Comparison of ENCODE assay signal across 8 mouse cellular contexts in the genomic region with DNA sequence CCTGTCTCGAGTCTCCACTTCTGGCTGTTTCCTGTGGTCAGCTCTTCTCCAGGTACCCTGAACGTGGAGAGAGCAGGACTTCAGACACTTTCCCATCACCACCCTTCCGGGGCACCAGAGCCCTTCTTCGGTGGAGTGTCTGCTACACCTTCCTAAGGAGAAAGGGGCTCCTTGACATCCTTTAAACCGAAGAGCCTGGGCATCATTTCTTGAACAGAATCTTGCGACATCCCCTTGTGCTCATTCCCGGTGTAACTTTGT. TPM values are rescaled to one million over a fixed set of nuclear protein-coding genes. Genes with fewer than 3 reads are reported as not detected.
DNase-seq lines count a peak whose midpoint lies in the region; ATAC-seq and TF ChIP-seq lines count a peak whose summit lies in the region.

No protein-coding gene starts in this region.

- TF ChIP-seq CTCF in heart, adult 2 months (IDR thresholded peaks at IDR 0.05) = no peak
- no peak for TF ChIP-seq CTCF in brain, embryonic 14.5 days (IDR thresholded peaks at IDR 0.05; ENCODE audit: borderline replicate concordance, extremely low read depth, insufficient read depth, insufficient read length)

- peak overlapping the region; percentile 90 for H3K4me2 ChIP-seq in heart, embryonic 14.5 days (ENCODE audit: low read length)
- peak overlapping the region; percentile 69 for H3K4me2 ChIP-seq in hindbrain, embryonic 16.5 days (ENCODE audit: low read length)
- peak overlapping the region; percentile 87 for H3K4me2 ChIP-seq in midbrain, embryonic 15.5 days

- peaks cover 59% of the 10 kb centered on the region for H3K27me3 ChIP-seq in heart, embryonic 14.5 days (ENCODE audit: control insufficient read depth, insufficient read depth, low read length)
- peaks cover 4% of the 10 kb centered on the region; the same call in 1 of the 2 replicates for H3K27me3 ChIP-seq in heart, adult 2 months (ENCODE audit: control insufficient read depth, insufficient read depth, low read length)
- no peaks in the 10 kb centered on the region for H3K27me3 ChIP-seq in hindbrain, embryonic 16.5 days (replicated peaks; ENCODE audit: control insufficient read depth, insufficient read depth, low read length)
- H3K27me3 ChIP-seq in midbrain, embryonic 15.5 days (replicated peaks) = 0 out of 2 replicates have a peak, but pooled peaks cover 3% of the 10 kb centered on the region

- intact Hi-C loops in heart, adult 2 months (cut with DNase I) = no loop called here

- ATAC-seq in heart, embryonic 14.5 days (ENCODE audit: insufficient number of reproducible peaks, insufficient read depth, low FRiP score, low read depth) = no peak
- no peak; the same call in 1 of the 2 replicates for ATAC-seq in hindbrain, embryonic 16.5 days
- ATAC-seq in midbrain, embryonic 15.5 days (replicated peaks) = no peak; the same call in 1 of the 2 replicates

- H3K36me3 ChIP-seq in heart, embryonic 14.5 days (ENCODE audit: control insufficient read depth, insufficient read depth, low read length) = no peaks in the 10 kb centered on the region
- H3K36me3 ChIP-seq in heart, adult 2 months (ENCODE audit: control insufficient read depth, insufficient read depth, low read length) = no peaks in the 10 kb centered on the region
- no peaks in the 10 kb centered on the region for H3K36me3 ChIP-seq in hindbrain, embryonic 16.5 days (ENCODE audit: control insufficient read depth, insufficient read depth, low read length)
- no peaks in the 10 kb centered on the region for H3K36me3 ChIP-seq in midbrain, embryonic 15.5 days (replicated peaks)

- peaks cover 5 to 10% of the 10 kb centered on the region in 2 experiments; a peak in 2 of 4 replicates for H3K4me1 ChIP-seq in heart, embryonic 14.5 days (ENCODE audit: control insufficient read depth in 2 of 2, insufficient read depth in 2 of 2, low read length in 2 of 2)
- no peaks in the 10 kb centered on the region for H3K4me1 ChIP-seq in heart, adult 2 months (ENCODE audit: control insufficient read depth, insufficient read depth, low read length)
- H3K4me1 ChIP-seq in hindbrain, embryonic 16.5 days (ENCODE audit: control insufficient read depth, insufficient read depth, low read depth, low read length) = no peaks in the 10 kb centered on the region
- peaks cover 10% of the 10 kb centered on the region for H3K4me1 ChIP-seq in midbrain, embryonic 15.5 days

- no peak overlapping the region for H3K27ac ChIP-seq in heart, embryonic 14.5 days (replicated peaks in 1 of 2; ENCODE audit: control insufficient read depth in 1 of 2, insufficient read depth in 1 of 2, low read depth in 2 of 2, low read length in 2 of 2)
- no peak overlapping the region for H3K27ac ChIP-seq in heart, adult 2 months
- peak overlapping the region; percentile 55; the same call in 1 of the 2 replicates for H3K27ac ChIP-seq in hindbrain, embryonic 16.5 days (ENCODE audit: low read depth, low read length)
- H3K27ac ChIP-seq in midbrain, embryonic 15.5 days = peak overlapping the region; percentile 65

- no peaks in the 10 kb centered on the region for H3K9me3 ChIP-seq in heart, embryonic 14.5 days (ENCODE audit: control insufficient read depth, low read length)
- no peaks in the 10 kb centered on the region for H3K9me3 ChIP-seq in hindbrain, embryonic 16.5 days (ENCODE audit: control insufficient read depth, low read length)
- no peaks in the 10 kb centered on the region for H3K9me3 ChIP-seq in midbrain, embryonic 15.5 days

- TF ChIP-seq POLR2A in heart, adult 2 months (IDR thresholded peaks at IDR 0.05; ENCODE audit: insufficient read depth, low read depth, low read length) = no peak
- TF ChIP-seq POLR2A in brain, embryonic 14.5 days (IDR thresholded peaks at IDR 0.05; ENCODE audit: borderline replicate concordance, extremely low read depth, insufficient read depth, insufficient read length, poor library complexity, severe bottlenecking) = no peak

- no peak overlapping the region for H3K9ac ChIP-seq in heart, embryonic 14.5 days (ENCODE audit: low read length)
- H3K9ac ChIP-seq in heart, adult 2 months (ENCODE audit: low read depth, low read length) = no peak overlapping the region
- peak overlapping the region; percentile 66 for H3K9ac ChIP-seq in hindbrain, embryonic 16.5 days (ENCODE audit: low read depth, low read length)
- peak overlapping the region; percentile 78 for H3K9ac ChIP-seq in midbrain, embryonic 15.5 days

- no peak for TF ChIP-seq EP300 in heart, adult 2 months (IDR thresholded peaks at IDR 0.05; ENCODE audit: insufficient read depth, low read depth, low read length)

- WGBS in heart, embryonic 14.5 days = 3% methylated on average over 7 of the region's 7 CpGs
- WGBS in heart, adult 2 months = 2% methylated on average over 7 of the region's 7 CpGs
- 0% methylated on average over 7 of the region's 7 CpGs for WGBS in hindbrain, embryonic 16.5 days
- WGBS in midbrain, embryonic 15.5 days = 0% methylated on average over 7 of the region's 7 CpGs

- peak overlapping the region; percentile 41 to 44 for H3K4me3 ChIP-seq in heart, embryonic 14.5 days (ENCODE audit: control insufficient read depth in 1 of 2, insufficient read depth in 1 of 2, low read depth in 1 of 2, low read length in 2 of 2)
- no peak overlapping the region for H3K4me3 ChIP-seq in heart, adult 2 months
- peak overlapping the region; percentile 61 for H3K4me3 ChIP-seq in hindbrain, embryonic 16.5 days (ENCODE audit: low read length)
- H3K4me3 ChIP-seq in midbrain, embryonic 15.5 days = peak overlapping the region; percentile 74

- DNase-seq in heart, adult 2 months = no peak
- peak; percentile 41 for DNase-seq in brain, embryonic 14.5 days (ENCODE audit: low read depth)
- DNase-seq in cerebellum, postnatal 14 days = no peak
- DNase-seq in urinary bladder, postnatal 10 days (ENCODE audit: low spot score) = no peak
- no peak for DNase-seq in thymus, postnatal 10 days (ENCODE audit: low spot score in 2 of 2)

- no peaks in the 10 kb centered on the region for H3K79me2 ChIP-seq in heart, adult 2 months (replicated peaks; ENCODE audit: control insufficient read depth, insufficient read depth, low read length)

RNA-seq across cellular contexts. Expression of a gene that starts 0.3 kb away (rescaled TPM):
- polyA plus RNA-seq in heart, embryonic 14.5 days (2014; fragmentation: Nextera tagmentation; extraction: Ambion mirVana) = 0.34 and 0.39 TPM in 2 replicates
- not detected for total RNA-seq in heart, adult 2 months (2021)
- polyA plus RNA-seq in heart, adult 2 months (2012; rRNA removed) = not detected in 2 replicates
- 6.9 and 13.1 TPM in 2 replicates for polyA plus RNA-seq in brain, embryonic 14.5 days (2012; rRNA removed)
- polyA plus RNA-seq in hindbrain, embryonic 16.5 days (2015; fragmentation: Nextera tagmentation; extraction: Ambion mirVana) = 71.1 and 75.0 TPM in 2 replicates
- 53.5 and 63.0 TPM in 2 replicates for polyA plus RNA-seq in midbrain, embryonic 15.5 days (2015; fragmentation: Nextera tagmentation; extraction: Ambion mirVana)

Comparison
In these comparisons a context has a peak if more than half of its experiments do, and no peak if none do; other contexts are left out.
1. H3K27ac ChIP-seq: peak in hindbrain, embryonic 16.5 days (single experiment) and midbrain, embryonic 15.5 days (single experiment); none in heart, embryonic 14.5 days (0 of 2) and heart, adult 2 months (single experiment).
2. H3K9ac ChIP-seq: peak in hindbrain, embryonic 16.5 days (single experiment) and midbrain, embryonic 15.5 days (single experiment); none in heart, embryonic 14.5 days (single experiment) and heart, adult 2 months (single experiment).
3. Peak in every context shown above with its lines, with median percentiles within 50 percentile points of each other: H3K4me2 ChIP-seq.